Mouse (Mus musculus) liver, adult 2 months (tissue): ENCODE data around the gene Gm43552. TPM values are rescaled to one million over a fixed set of nuclear protein-coding genes. Genes with fewer than 3 reads are reported as not detected.
A peak's percentile ranks its signal among the peaks of the same experiment; 100 is the strongest.

Source experiments
- DNase-seq: peaks from one replicate; pipeline ENCODE4 v3.0.0-alpha.2; 2011; ENCODE audit warnings: low read depth, low spot score; ENCODE audit errors: extremely low read depth
- H3K27ac ChIP-seq: fragments of 200-500 bp; replicated peaks from 2 replicates; pipeline ENCODE4 v1.5.1; 2012; ENCODE audit warnings: low read depth, mild to moderate bottlenecking, control low read depth, inconsistent platforms, low read length; ENCODE audit not compliant: insufficient read depth
- H3K27me3 ChIP-seq: fragments of 200-500 bp; 2 replicates; pipeline ENCODE4 v1.6.1; 2012; ENCODE audit warnings: mild to moderate bottlenecking, moderate library complexity, low read length, inconsistent platforms; ENCODE audit not compliant: control insufficient read depth, insufficient read depth
- H3K36me3 ChIP-seq: fragments of 200-500 bp; 2 replicates; pipeline ENCODE4 v1.6.1; 2012; ENCODE audit warnings: low read length, inconsistent platforms; ENCODE audit not compliant: control insufficient read depth, insufficient read depth
- H3K4me1 ChIP-seq: fragments of 200-500 bp; 2 replicates; pipeline ENCODE4 v1.6.1; 2011; ENCODE audit warnings: low read length; ENCODE audit not compliant: control insufficient read depth, insufficient read depth
- H3K4me3 ChIP-seq: fragments of 200-500 bp; 2 replicates; pipeline ENCODE4 v1.5.1; 2011; ENCODE audit warnings: low read depth, mild to moderate bottlenecking, control low read depth, low read length, moderate library complexity; ENCODE audit not compliant: insufficient read depth
- H3K79me2 ChIP-seq: fragments of 200-500 bp; 2 replicates; pipeline ENCODE4 v1.6.1; 2012; ENCODE audit warnings: inconsistent platforms, mild to moderate bottlenecking, low read length, moderate library complexity; ENCODE audit not compliant: control insufficient read depth, insufficient read depth
- H3K9ac ChIP-seq: fragments of 200-500 bp; 2 replicates; pipeline ENCODE4 v1.6.1; 2012; ENCODE audit warnings: low read depth, mild to moderate bottlenecking, control low read depth, inconsistent platforms, low read length
- CTCF ChIP-seq: fragments of 200-500 bp; IDR thresholded peaks from 2 replicates; pipeline ENCODE4 v1.5.1; 2011; ENCODE audit warnings: low read depth, low read length, control low read depth
- POLR2A ChIP-seq: fragments of 200-500 bp; IDR thresholded peaks from 2 replicates; pipeline ENCODE4 v1.6.1; 2011; ENCODE audit warnings: low read length, control low read depth; ENCODE audit not compliant: insufficient read depth; ENCODE audit errors: extremely low read depth
- WGBS: fragments of 180-500 bp; shearing (Covaris S2); methylation state at CpG from one replicate; pipeline ENCODE4 v1.1.7; 2018; 5-methylcytosine and 5-hydroxymethylcytosine counted together
- polyA plus RNA-seq: library from polyadenylated mRNA; depleted of rRNA; stranded (reverse); fragments of >200 nt; gene quantifications from 2 replicates; pipeline ENCODE4 v1.2.3, GENCODE M21; 2012
- total RNA-seq: library from RNA; depleted of rRNA; stranded (reverse); fragments of >200 nt; gene quantifications from 2 replicates; pipeline ENCODE4 v1.2.3, GENCODE M21; 2014

The Gm43552 gene
- total and polyA plus RNA-seq, 2 experiments = 14.5 TPM; not detected in 1

DNA sequence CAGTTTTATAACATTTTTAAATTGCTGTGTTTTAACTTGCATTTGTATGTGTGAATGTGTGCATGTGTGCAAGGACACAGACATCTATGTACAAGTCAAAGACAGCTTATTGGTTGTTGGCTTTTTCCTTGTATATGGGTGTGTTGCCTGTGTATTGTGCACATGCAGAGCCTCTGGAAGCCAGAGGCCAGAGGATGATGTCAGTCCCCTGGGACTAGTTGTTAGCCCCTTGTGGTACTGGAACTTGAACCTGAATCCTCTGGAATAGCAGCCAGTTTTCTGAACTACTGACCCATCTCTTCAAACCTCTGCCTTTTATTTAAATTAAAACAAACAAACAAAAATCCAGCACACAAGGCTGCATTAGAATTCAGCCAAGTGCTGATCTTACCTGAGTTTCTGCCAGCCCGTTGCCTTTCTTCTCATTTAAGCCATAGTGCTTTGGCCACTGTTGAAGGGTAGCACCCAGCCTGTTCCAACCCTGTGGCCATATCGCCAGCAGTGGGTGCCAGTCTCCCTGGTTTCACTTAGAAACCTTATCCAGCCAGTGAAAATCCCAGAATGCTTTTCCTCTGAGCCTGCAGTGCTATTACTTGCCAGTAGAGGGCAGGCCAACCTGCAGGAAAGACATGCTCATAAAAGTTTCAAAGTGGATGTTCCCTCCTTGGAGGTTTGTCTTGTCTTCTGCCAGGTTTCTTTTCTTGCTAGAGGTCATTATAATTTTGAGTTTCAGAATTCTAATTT, 91.2 kb downstream of the Gm43552 start:
- DNase-seq = peak; percentile 76
- TF ChIP-seq POLR2A = no peak
- TF ChIP-seq CTCF = peak; percentile 82
- Histone ChIP-seq H3K4me1 (no peaks in the 10 kb centered on the region), H3K27ac (no peak overlapping the region), H3K27me3 (no peaks in the 10 kb centered on the region), H3K36me3 (peaks cover 31% of the 10 kb centered on the region), H3K9ac (no peak overlapping the region), H3K4me3 (no peak overlapping the region), H3K79me2 (peaks cover 3% of the 10 kb centered on the region; the same call in 1 of the 2 replicates)
- WGBS = 18% methylated on average over 2 of the region's 2 CpGs

DNA sequence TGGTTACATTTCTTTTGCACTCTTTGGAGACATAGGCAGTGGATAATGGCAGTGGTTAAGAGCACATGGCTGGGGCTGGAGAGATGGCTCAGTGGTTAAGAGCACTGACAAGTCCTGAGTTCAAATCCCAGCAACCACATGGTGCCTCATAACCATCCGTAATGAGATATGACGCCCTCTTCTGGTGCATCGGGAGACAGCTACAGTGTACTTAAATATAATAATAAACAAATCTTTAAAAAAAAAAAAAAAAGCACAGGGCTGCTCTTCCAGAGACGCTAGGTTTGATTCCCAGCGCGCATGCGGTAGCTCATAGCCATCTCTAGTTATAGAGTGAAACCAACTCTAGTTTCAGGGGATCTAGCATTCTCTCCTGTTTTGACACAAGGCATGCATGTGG, 98.2 kb downstream of the Gm43552 start:
- TF ChIP-seq CTCF = no peak
- no peak for TF ChIP-seq POLR2A
- WGBS = 93% methylated on average over 7 of the region's 7 CpGs
- H3K9ac ChIP-seq = no peak overlapping the region
- H3K79me2 ChIP-seq = peaks cover 7% of the 10 kb centered on the region; the same call in 1 of the 2 replicates
- H3K4me3 ChIP-seq = no peak overlapping the region
- peaks cover 14% of the 10 kb centered on the region for H3K36me3 ChIP-seq
- H3K4me1 ChIP-seq = peaks cover 4% of the 10 kb centered on the region
- DNase-seq = no peak
- no peaks in the 10 kb centered on the region for H3K27me3 ChIP-seq
- H3K27ac ChIP-seq = no peak overlapping the region

DNA sequence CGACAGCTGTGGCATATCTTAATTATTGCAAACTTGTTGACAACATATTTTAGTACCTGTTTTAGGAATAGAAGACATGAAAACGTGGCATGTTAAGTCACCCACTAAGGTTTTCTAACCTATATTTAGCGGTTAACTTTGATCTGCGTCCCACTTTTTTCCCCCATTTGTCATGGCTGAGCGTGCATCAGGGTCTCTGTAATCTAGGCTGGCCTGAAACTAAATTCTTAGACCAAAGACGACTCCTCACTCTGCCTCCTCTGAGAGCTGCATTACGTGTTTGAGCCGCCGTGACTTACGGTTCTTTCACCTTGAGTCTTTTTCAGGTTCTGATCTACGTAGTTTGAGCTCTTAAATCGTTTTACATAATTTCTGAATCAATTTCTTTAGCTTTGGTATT, 100.9 kb downstream of the Gm43552 start:
- no peak for DNase-seq
- H3K27me3 ChIP-seq = no peaks in the 10 kb centered on the region
- WGBS = 1% methylated on average over 12 of the region's 12 CpGs
- peaks cover 32% of the 10 kb centered on the region for H3K36me3 ChIP-seq
- peaks cover 7% of the 10 kb centered on the region; the same call in 1 of the 2 replicates for H3K79me2 ChIP-seq
- H3K27ac ChIP-seq = peak overlapping the region; percentile 21; the same call in 1 of the 2 replicates
- H3K9ac ChIP-seq = peak overlapping the region; percentile 74
- no peak for TF ChIP-seq POLR2A
- no peak for TF ChIP-seq CTCF
- peaks cover 8% of the 10 kb centered on the region for H3K4me1 ChIP-seq
- peak overlapping the region; percentile 69 for H3K4me3 ChIP-seq

DNA sequence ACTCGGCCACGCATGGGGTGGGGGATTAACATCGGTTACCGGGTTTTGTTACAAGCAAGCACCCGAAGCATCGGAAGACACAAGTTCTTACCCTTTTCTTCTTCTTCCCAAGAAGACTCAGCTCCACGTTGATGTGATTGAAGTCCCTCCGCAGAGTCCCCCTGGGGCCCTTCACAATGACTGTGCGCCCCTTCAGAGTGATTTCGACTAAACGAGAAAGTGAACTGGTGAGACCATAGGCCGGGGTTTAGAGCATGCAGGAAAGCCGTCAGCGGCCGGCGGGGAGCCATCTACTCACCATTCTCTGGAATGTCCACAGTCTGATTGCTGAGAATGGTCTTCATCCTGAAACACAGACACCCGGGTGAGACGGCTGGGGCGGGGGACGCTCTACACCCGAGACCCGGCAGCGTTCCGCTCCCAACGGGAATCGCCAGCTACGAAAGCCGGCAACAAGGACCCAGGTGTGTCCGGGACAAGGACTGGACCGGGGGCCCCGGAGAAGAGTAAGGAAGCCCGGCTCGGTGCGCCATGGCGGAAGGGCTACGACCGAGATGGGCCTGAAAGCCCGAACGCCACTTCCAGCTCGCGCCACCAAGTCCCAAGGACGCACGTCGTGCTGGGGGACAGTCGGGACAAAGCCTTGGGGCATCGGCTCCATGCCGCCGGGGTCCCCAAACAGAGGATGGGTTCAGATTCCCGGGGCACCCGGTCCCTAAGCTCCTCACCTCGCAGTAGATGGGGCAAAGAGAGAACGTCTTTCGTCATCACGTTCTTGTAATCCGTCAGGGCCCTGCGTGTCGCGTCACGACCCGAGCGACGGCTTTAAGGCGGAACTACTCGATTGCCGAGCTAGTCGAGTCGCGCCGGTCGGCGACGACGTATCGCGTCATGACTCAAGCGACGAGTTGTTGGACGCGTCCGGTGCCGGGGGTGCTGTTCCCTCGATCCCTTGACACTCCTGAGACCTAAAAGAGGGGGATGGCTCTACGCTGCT, 101.7 kb downstream of the Gm43552 start, which contains the start of the genes Rpl9 and Lias:
Gene Rpl9 (minus strand): TSS at position 797 of the 997 bp plus-strand sequence.
Gene Lias (plus strand): TSS at position 850 of the 997 bp plus-strand sequence.
- TF ChIP-seq POLR2A (peak; percentile 91; the same call in 1 of the 2 replicates), CTCF (no peak)
- Histone ChIP-seq H3K9ac (peak within 1 kb of the TSS; percentile 84), H3K27ac (peak within 1 kb of the TSS; percentile 70), H3K36me3 (peaks cover 29% of the 10 kb centered on the region), H3K79me2 (peaks cover 7% of the 10 kb centered on the region; the same call in 1 of the 2 replicates), H3K4me1 (peaks cover 8% of the 10 kb centered on the region), H3K27me3 (no peaks in the 10 kb centered on the region), H3K4me3 (peak within 1 kb of the TSS; percentile 69)
- WGBS = under 1% methylated on average over 83 of the region's 83 CpGs
- DNase-seq = peak; percentile 89

DNA sequence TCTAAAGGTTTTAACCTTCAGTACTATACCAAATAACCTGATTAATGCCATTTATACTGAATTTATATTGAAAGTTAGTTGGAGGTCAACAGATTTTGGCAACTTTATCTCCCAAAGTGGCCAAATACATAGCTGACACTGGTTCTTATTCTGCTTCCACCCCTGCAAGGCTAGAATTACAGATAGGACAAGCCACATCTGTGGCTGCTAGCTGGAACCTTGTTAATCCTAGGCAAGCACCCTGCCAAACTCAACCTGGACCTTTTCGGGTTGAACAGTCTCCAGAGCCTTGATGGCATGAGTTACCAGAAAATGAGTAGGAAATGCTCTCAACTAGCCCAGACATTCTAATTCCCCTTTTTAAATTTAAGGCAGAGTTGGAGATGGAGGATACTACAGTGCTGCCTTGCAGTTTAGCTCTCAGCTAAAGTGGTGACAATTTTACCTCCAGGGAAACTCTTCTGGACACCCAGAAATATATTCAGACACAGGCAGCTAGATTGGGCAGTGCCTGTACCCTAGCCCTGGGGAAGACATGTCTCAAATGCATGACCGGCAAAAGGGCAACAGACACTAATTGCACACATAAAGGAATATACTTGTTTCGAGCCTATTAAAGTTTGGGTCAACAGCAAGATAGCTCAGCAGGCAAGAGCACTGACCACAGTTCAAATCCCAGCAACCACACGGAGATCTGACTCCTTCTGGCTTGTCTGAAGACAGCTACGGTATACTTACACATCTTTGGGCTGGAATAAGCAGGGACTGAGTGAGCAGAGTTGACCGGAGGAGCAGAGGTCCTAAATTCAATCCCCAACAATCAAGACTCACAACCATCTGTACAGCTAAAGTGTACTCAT, 105.4 kb downstream of the Gm43552 start:
- Histone ChIP-seq H3K4me1 (peaks cover 8% of the 10 kb centered on the region), H3K36me3 (peaks cover 34% of the 10 kb centered on the region), H3K79me2 (peaks cover 7% of the 10 kb centered on the region; the same call in 1 of the 2 replicates), H3K9ac (no peak overlapping the region), H3K4me3 (no peak overlapping the region), H3K27me3 (no peaks in the 10 kb centered on the region), H3K27ac (no peak overlapping the region)
- WGBS = 64% methylated on average over 6 of the region's 6 CpGs
- no peak for DNase-seq
- TF ChIP-seq CTCF = no peak
- no peak for TF ChIP-seq POLR2A
